Mouse (Mus musculus): ENCODE results near the gene Echdc1. TPM values are rescaled to one million over a fixed set of nuclear protein-coding genes. Genes with fewer than 3 reads are reported as not detected.
A peak's percentile ranks its signal among the peaks of the same experiment; 100 is the strongest.

Echdc1 gene
- 10 to 100 TPM; 27.9 to 30.7 TPM for total RNA-seq (2021)
- long read RNA-seq, experiment 1, transcript Echdc1-201 (6 exons, 3,856 nt), result major isoform, 11 of 23 reads
- long read RNA-seq, experiment 1, transcript Echdc1-202 (6 exons, 1,845 nt), result minor isoform, 9 of 23 reads
- long read RNA-seq, experiment 1, partial matches to known transcripts, result 0 of 23 reads
- long read RNA-seq, experiment 1, other reads (novel, unspliced or antisense), result 3 of 23 reads
- long read RNA-seq, experiment 2, transcript Echdc1-201 (6 exons, 3,856 nt), result minor isoform, 8 of 39 reads
- long read RNA-seq, experiment 2, transcript Echdc1-202 (6 exons, 1,845 nt), result major isoform, 24 of 39 reads
- long read RNA-seq, experiment 2, partial matches to known transcripts, result 1 of 39 reads
- long read RNA-seq, experiment 2, other reads (novel, unspliced or antisense), result 6 of 39 reads

- intact Hi-C loops (cut with DNase I), result loop anchor here (5.0 to 10.0 kb wide), 2 partner anchors 49 to 208 kb away; partner anchors contain the start of gene Rnf146
- DNase-seq, result peak; percentile 78
Observed at GRCm38 (mm10) chr10:29313064-29313638, at the start of gene Echdc1. Echdc1 (plus strand) TSS chr10:29313166.

DNA sequence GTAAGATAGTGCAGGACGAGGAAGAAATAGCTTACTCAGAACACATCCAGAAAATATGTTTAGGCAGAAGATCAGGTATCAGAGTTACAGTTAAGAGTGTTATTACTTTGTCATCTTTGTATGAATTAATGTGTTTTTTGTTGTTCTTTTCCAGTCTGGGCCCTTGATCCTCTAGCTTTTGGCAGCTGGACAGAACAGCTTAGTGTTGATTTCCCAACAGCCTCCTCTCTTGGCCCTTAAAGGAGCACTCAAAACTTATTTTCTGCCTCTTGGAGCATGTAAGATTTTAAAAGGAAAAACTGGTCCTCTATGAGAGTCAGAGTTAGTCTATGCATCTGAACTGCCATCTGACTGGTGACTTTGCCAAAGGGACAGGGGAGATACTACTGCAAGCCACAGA, 31.2 kb upstream of the Echdc1 start:
- intact Hi-C loops (cut with DNase I), result no loop called here
- DNase-seq, result no peak

GRCm38 (mm10) chr10:29285757-29286156, 27.2 kb upstream of the Echdc1 start:
- intact Hi-C loops (cut with DNase I), result no loop called here
- no peak for DNase-seq

DNA sequence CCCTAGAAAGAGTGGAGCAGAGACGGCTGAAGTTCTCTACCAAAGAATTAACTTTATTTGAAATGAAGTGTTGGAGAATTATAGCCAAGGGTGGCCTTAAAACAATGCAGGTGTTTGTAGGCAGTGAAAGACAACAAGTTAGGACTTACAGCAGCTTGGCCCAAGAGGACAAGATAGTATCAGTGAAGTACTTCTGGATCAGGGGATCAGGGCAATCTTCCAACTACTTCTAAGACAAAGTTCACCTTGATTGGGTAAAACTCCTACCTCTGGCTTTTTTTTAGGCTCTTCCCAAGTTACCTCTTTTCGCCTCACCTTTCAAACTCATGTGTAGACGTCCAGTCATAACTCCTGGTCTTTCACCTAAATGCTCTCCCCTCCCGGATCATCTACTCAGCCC, 10.7 kb upstream of the Echdc1 start:
- intact Hi-C loops (cut with DNase I), result no loop called here
- no peak for DNase-seq

GRCm38 (mm10) chr10:29311480-29312219, 1.3 kb upstream of the Echdc1 start:
- intact Hi-C loops (cut with DNase I), result loop anchor here (5.0 to 10.0 kb wide), 2 partner anchors 51 to 207 kb away; partner anchors contain the start of gene Rnf146
- no peak for DNase-seq

- intact Hi-C loops (cut with DNase I), result loop anchor here (5.0 to 10.0 kb wide), 2 partner anchors 48 to 209 kb away; partner anchors contain the start of gene Rnf146
- DNase-seq, result no peak
Observed at GRCm38 (mm10) chr10:29313905-29314304, 939 bp downstream of the Echdc1 start.

- intact Hi-C loops (cut with DNase I), result no loop called here
Observed at GRCm38 (mm10) chr10:29324817-29325216, 11.9 kb downstream of the Echdc1 start.

GRCm38 (mm10) chr10:29333836-29334235, 20.9 kb downstream of the Echdc1 start:
- intact Hi-C loops (cut with DNase I), result no loop called here
- DNase-seq, result no peak

More at GRCm38 (mm10) chr10:29324817-29325216, 11.9 kb downstream of the Echdc1 start:
- DNase-seq, result no peak

DNA sequence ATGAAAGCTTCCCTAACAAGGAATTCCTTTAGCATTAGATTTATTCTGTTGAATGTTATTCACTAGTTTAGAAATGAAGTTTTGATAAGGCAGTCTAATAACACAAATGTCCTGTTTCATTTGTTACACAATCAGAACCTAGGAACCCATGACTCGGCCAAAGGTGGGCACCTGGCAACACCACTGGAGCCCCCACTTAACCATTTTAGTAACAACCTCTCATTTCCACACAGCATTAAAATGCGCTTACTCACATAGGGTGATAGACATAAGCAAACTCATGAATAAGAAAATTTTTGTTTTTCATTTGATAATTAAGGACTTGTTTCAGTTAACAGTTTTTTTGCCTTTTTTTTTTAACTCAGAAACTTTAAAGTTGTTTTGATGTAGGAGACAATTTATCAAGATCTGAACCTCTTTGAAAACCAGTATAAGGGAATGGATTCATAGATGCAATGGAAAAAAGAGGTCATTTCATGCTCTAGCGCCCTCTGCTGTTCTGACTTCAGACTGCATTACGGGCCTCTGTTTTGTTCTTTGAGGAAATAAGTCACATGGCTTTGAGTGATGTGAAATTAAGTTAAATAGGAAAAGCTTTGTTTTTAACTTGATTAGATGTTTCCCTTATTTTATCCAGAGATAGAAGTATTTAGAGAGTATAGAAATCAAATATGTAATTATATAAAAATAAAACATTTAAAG, 25.5 kb downstream of the Echdc1 start:
- intact Hi-C loops (cut with DNase I), result no loop called here
- DNase-seq, result peak in 1 of 2 experiments; percentile 29

DNA sequence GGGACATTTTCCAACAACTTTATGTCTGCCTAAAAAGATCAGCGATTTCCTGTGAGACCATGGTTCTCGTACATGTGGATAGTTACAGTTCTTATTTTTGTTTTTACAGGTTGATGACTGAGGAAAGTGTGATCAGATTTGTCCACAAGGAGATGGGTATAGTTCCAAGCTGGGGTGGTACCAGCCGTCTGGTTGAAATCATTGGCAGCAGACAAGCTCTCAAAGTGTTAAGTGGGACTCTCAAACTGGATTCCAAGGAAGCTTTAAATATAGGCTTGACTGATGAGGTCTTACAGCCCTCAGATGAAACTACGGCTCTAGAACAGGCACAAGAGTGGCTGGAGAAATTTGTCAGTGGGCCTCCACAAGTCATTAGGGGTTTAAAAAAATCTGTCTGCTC, 31.3 kb downstream of the Echdc1 start:
- intact Hi-C loops (cut with DNase I), result no loop called here
- DNase-seq, result no peak

DNA sequence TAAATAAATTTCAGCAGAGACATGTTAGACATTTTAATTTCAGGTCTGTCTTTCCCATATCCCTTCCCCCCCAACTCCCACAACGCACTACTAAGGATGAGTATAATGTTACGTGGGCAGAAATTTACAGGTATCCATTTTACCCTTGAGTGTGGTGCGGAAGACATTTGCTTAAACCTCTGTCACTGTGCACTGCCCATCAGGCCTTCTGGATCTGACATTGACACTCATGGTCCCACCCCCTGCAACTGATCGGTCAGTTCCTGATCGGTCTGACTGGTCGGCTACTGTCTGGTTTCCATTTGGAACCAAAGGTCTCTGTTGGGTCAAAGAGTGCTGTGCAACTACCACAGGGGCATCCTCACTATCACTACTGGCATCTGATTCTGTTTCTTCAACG, 33.7 kb downstream of the Echdc1 start:
- DNase-seq, result no peak
- intact Hi-C loops (cut with DNase I), result no loop called here

- intact Hi-C loops (cut with DNase I), result no loop called here
- DNase-seq, result no peak
Observed at GRCm38 (mm10) chr10:29351420-29351819, 38.5 kb downstream of the Echdc1 start.

GRCm38 (mm10) chr10:29352575-29352974, 39.6 kb downstream of the Echdc1 start:
- intact Hi-C loops (cut with DNase I), result no loop called here
- no peak for DNase-seq

GRCm38 (mm10) chr10:29354183-29354582, 41.2 kb downstream of the Echdc1 start:
- no peak for DNase-seq
- intact Hi-C loops (cut with DNase I), result no loop called here

DNA sequence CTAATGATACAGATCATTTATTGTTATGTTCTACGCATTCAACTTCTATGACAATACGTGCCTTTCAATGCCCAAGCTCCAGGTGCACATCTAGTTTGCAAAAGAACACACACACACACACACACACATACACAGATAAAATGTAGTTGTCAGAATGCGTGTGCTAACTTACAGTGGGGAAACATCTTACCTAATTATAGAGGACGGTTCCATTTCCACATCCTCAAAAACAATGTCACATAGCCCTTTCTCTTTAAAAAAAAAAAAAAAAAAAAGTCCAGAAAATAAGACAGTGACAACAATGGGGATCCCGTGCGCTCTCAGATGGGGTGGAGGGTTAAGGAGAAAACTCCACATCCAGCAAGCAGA, 48.1 kb downstream of the Echdc1 start:
- intact Hi-C loops (cut with DNase I), result loop anchor here (5.0 kb wide), 1 partner anchor 49 kb away; the partner anchor contains the start of gene Echdc1
- no peak for DNase-seq

- DNase-seq, result peak; percentile 79 to 90
- intact Hi-C loops (cut with DNase I), result loop anchor here (5.0 kb wide), 1 partner anchor 49 kb away; the partner anchor contains the start of gene Echdc1
Observed at GRCm38 (mm10) chr10:29361464-29362196, 48.7 kb downstream of the Echdc1 start.

DNA sequence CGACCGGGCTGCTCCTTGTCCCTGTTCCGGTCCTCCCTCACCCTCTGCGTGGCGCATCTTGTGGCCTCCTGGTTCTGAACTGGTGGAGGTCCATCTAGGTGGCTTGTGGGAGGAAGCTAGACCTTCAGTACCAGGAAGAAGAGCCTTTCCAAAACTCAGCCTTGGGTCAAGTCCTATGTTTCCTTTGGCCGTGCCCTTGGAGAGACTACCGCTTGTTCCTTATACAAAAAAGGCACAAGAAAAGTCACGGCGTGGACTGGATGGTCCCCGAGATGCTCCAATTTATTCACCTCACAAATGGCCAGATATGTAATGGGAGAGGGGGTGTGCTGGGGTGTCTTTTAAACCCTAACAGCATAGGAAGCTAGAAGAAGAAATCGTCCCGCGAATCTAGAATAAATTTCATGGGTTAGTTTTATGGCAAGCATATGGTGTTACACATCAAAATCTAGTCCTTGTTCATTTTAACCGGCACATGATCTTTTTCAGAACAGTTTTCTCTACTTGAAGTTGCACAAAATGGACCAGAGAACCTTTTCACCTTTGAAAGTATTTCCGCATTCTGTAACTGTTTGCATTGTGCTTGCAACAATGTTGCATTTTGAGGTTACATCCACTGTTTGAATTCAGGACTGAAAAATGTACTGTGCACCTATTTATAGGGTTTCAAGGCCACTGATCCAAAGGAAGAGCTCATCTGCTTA, 49.4 kb downstream of the Echdc1 start, which contains the start of gene Rnf146:
Rnf146 (minus strand) TSS at position 246 of the 704 bp plus-strand sequence.
- intact Hi-C loops (cut with DNase I), result loop anchor here (5.0 kb wide), 1 partner anchor 50 kb away; the partner anchor contains the start of gene Echdc1
- DNase-seq, result no peak

GRCm38 (mm10) chr10:29374065-29374464, 61.1 kb downstream of the Echdc1 start:
- no peak for DNase-seq
- intact Hi-C loops (cut with DNase I), result no loop called here

DNA sequence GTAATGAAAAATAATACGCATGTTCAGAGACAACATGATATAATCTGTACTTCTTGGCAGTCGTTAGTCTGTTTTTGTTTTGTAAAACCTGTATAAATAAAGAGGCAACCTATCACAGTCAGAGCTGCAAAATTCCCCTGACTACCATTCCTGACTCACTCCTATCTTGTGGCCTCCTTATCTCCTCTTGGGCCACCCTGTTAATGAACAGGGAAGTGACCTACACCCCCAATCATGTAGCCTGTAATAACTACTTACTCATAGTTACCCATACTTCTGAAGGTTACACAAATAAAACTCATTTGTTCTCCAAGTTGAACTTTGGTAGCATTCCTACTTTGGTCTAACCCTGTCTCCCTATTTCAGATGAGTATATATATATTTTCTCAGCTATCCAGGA, 68.6 kb downstream of the Echdc1 start:
- intact Hi-C loops (cut with DNase I), result no loop called here

More for the DNA sequence above, 68.6 kb downstream of the Echdc1 start:
- DNase-seq, result no peak

All from gastrocnemius, postnatal 36 days (tissue).